Mouse (Mus musculus) E14TG2a.4 (cell line): ENCODE data around the gene Slc26a8.
"Not testable (repeated sequence)": the region's sequence is repeated elsewhere in the genome, so short reads cannot be mapped to it uniquely, and the experiment has no call there.

Experiments
- H3K27me3 ChIP-seq: 2 replicates; pipeline ENCODE4 v1.6.1; 2014; ENCODE audit warnings: low read length, control low read depth; ENCODE audit not compliant: insufficient read depth
- H3K36me3 ChIP-seq: 2 replicates; pipeline ENCODE4 v1.6.1; 2014; ENCODE audit warnings: low read length, control low read depth; ENCODE audit not compliant: insufficient read depth
- H3K4me1 ChIP-seq: replicated peaks from 2 replicates; pipeline ENCODE4 v1.6.1; 2014; ENCODE audit warnings: low read depth, low read length, control low read depth
- H3K4me3 ChIP-seq: replicated peaks from 2 replicates; pipeline ENCODE4 v1.5.1; 2014; ENCODE audit warnings: mild to moderate bottlenecking, low read length
- H3K9me3 ChIP-seq: 2 replicates; pipeline ENCODE4 v1.6.1; 2014; ENCODE audit warnings: low read length, control low read depth
- CTCF ChIP-seq: conservative IDR thresholded peaks from 2 replicates; pipeline ENCODE4 v1.5.1; 2014; ENCODE audit warnings: low read length
- NANOG ChIP-seq: IDR thresholded peaks from 2 replicates; pipeline ENCODE4 v1.6.1; 2014; ENCODE audit warnings: borderline replicate concordance, low read length, mixed read lengths
- POU5F1 ChIP-seq: IDR thresholded peaks from 2 replicates; pipeline ENCODE4 v1.6.1; 2014; ENCODE audit warnings: low read length, borderline replicate concordance

Gene Slc26a8

GRCm38 (mm10) chr17:28689586-28690283 lies at the start of gene Slc26a8:
TSS of gene Slc26a8 (minus strand) at chr17:28690233.
- H3K9me3 ChIP-seq = no peaks in the 10 kb centered on the region
- H3K36me3 ChIP-seq = peaks cover 17% of the 10 kb centered on the region
- H3K4me3 ChIP-seq = peak within 1 kb of the TSS; percentile 98
- peaks cover 15% of the 10 kb centered on the region for H3K27me3 ChIP-seq
- H3K4me1 ChIP-seq = peaks cover 58% of the 10 kb centered on the region
- TF ChIP-seq POU5F1 (no peak), CTCF (no peak), NANOG (no peak)

GRCm38 (mm10) chr17:28739244-28739643 lies 49.2 kb upstream of the Slc26a8 start:
- Histone ChIP-seq H3K36me3 (peaks cover 97% of the 10 kb centered on the region), H3K9me3 (no peaks in the 10 kb centered on the region), H3K4me3 (no peak overlapping the region), H3K27me3 (no peaks in the 10 kb centered on the region), H3K4me1 (peaks cover 26% of the 10 kb centered on the region)
- TF ChIP-seq NANOG (no peak), POU5F1 (no peak), CTCF (no peak)

- Histone ChIP-seq H3K9me3 (no peaks in the 10 kb centered on the region), H3K36me3 (peaks cover 94% of the 10 kb centered on the region), H3K27me3 (no peaks in the 10 kb centered on the region), H3K4me1 (peaks cover 22% of the 10 kb centered on the region), H3K4me3 (no peak overlapping the region)
- TF ChIP-seq CTCF (no peak), NANOG (no peak), POU5F1 (no peak)
Measured at GRCm38 (mm10) chr17:28737973-28738372, 47.9 kb upstream of the Slc26a8 start.

GRCm38 (mm10) chr17:28736486-28736885 lies 46.5 kb upstream of the Slc26a8 start:
- no peaks in the 10 kb centered on the region for H3K27me3 ChIP-seq
- H3K4me1 ChIP-seq = peaks cover 23% of the 10 kb centered on the region
- peaks cover 94% of the 10 kb centered on the region for H3K36me3 ChIP-seq
- no peak for TF ChIP-seq CTCF
- TF ChIP-seq NANOG = no peak
- no peak for TF ChIP-seq POU5F1
- H3K4me3 ChIP-seq = no peak overlapping the region
- H3K9me3 ChIP-seq = no peaks in the 10 kb centered on the region

- H3K9me3 ChIP-seq = no peaks in the 10 kb centered on the region
- H3K4me3 ChIP-seq = no peak overlapping the region
- TF ChIP-seq NANOG (no peak), POU5F1 (no peak), CTCF (no peak)
- H3K27me3 ChIP-seq = no peaks in the 10 kb centered on the region
- peaks cover 23% of the 10 kb centered on the region for H3K4me1 ChIP-seq
- peaks cover 94% of the 10 kb centered on the region for H3K36me3 ChIP-seq
Measured at GRCm38 (mm10) chr17:28735317-28736105, 45.5 kb upstream of the Slc26a8 start.

GRCm38 (mm10) chr17:28727511-28727910 lies 37.5 kb upstream of the Slc26a8 start:
- H3K9me3 ChIP-seq = not testable (repeated sequence)
- H3K4me1 ChIP-seq = peaks cover 20% of the 10 kb centered on the region

GRCm38 (mm10) chr17:28725783-28726182 lies 35.8 kb upstream of the Slc26a8 start, which contains the start of gene AC170998.1:
TSS of gene AC170998.1 (plus strand) at chr17:28726083.
- TF ChIP-seq POU5F1 (no peak), CTCF (no peak), NANOG (no peak)
- peaks cover 20% of the 10 kb centered on the region for H3K4me1 ChIP-seq
- H3K4me3 ChIP-seq = no peak within 1 kb of the TSS
- H3K9me3 ChIP-seq = no peaks in the 10 kb centered on the region
- no peaks in the 10 kb centered on the region for H3K27me3 ChIP-seq
- H3K36me3 ChIP-seq = peaks cover 96% of the 10 kb centered on the region

More at GRCm38 (mm10) chr17:28727511-28727910, 37.5 kb upstream of the Slc26a8 start:
- H3K27me3 ChIP-seq, H3K4me3 ChIP-seq: not testable (repeated sequence)
- peaks cover 96% of the 10 kb centered on the region for H3K36me3 ChIP-seq

- H3K4me1 ChIP-seq = peaks cover 30% of the 10 kb centered on the region
- H3K36me3 ChIP-seq = peaks cover 92% of the 10 kb centered on the region
- H3K27me3 ChIP-seq = no peaks in the 10 kb centered on the region
- no peak overlapping the region for H3K4me3 ChIP-seq
- TF ChIP-seq POU5F1 (no peak), NANOG (no peak), CTCF (no peak)
- no peaks in the 10 kb centered on the region for H3K9me3 ChIP-seq
Measured at GRCm38 (mm10) chr17:28717535-28717934, 27.5 kb upstream of the Slc26a8 start.
